8 mouse cellular contexts compared by ENCODE assay signal in the genomic region with DNA sequence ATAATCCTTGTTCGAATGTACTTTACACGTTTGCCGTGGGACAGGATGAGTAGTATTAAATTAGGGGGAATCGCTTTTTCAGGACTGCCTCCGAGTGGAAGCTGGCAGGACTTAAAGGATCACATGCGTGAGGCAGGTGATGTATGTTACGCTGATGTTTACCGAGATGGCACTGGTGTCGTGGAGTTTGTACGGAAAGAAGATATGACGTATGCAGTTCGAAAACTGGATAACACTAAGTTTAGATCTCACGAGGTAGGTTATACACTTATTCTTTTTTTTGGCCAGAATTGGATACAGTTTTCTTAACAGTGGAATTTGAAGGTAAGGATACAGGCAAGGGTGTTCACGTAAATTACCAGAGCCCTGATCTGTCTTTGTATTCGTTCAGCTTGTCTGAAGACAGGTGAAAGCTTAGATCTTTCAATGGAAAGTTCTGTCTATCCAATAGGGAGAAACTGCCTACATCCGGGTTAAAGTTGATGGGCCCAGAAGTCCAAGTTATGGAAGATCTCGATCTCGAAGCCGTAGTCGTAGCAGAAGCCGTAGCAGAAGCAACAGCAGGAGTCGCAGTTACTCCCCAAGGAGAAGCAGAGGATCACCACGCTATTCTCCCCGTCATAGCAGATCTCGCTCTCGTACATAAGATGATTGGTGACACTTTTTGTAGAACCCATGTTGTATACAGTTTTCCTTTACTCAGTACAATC. TPM values are rescaled to one million over a fixed set of nuclear protein-coding genes. Genes with fewer than 3 reads are reported as not detected.
DNase-seq lines count a peak whose midpoint lies in the region; ATAC-seq and TF ChIP-seq lines count a peak whose summit lies in the region.

No protein-coding gene starts in this region.

- H3K4me2 ChIP-seq in lung, embryonic 15.5 days = peak overlapping the region; percentile 65
- peak overlapping the region; percentile 91 for H3K4me2 ChIP-seq in hindbrain, embryonic 12.5 days (replicated peaks)
- H3K4me2 ChIP-seq in midbrain, embryonic 14.5 days (ENCODE audit: low read length) = peak overlapping the region; percentile 74

- H3K4me1 ChIP-seq in lung, embryonic 15.5 days = peaks cover 34% of the 10 kb centered on the region
- H3K4me1 ChIP-seq in bone marrow, adult 2 months (ENCODE audit: control insufficient read depth, insufficient read depth, low read length) = peaks cover 2% of the 10 kb centered on the region; the same call in 1 of the 2 replicates
- peaks cover 26% of the 10 kb centered on the region for H3K4me1 ChIP-seq in hindbrain, embryonic 12.5 days
- H3K4me1 ChIP-seq in midbrain, embryonic 14.5 days (ENCODE audit: control insufficient read depth, insufficient read depth, low read length) = peaks cover 42% of the 10 kb centered on the region

- no peak for TF ChIP-seq CTCF in bone marrow, adult 2 months (IDR thresholded peaks at IDR 0.05; ENCODE audit: control insufficient read depth, insufficient read depth, low read length)

- H3K9ac ChIP-seq in lung, embryonic 15.5 days = peak overlapping the region; percentile 100
- peak overlapping the region; percentile 99 for H3K9ac ChIP-seq in hindbrain, embryonic 12.5 days
- peak overlapping the region; percentile 96 for H3K9ac ChIP-seq in midbrain, embryonic 14.5 days (replicated peaks; ENCODE audit: low read length)

- H3K9me3 ChIP-seq in lung, embryonic 15.5 days = no peaks in the 10 kb centered on the region
- H3K9me3 ChIP-seq in hindbrain, embryonic 12.5 days (replicated peaks) = no peaks in the 10 kb centered on the region
- no peaks in the 10 kb centered on the region for H3K9me3 ChIP-seq in midbrain, embryonic 14.5 days (ENCODE audit: control insufficient read depth, low read length)

- 9% methylated on average over 26 of the region's 26 CpGs for WGBS in lung, embryonic 15.5 days
- WGBS in bone marrow, adult 2 months = 11% methylated on average over 26 of the region's 26 CpGs
- WGBS in hindbrain, embryonic 12.5 days = 24% methylated on average over 26 of the region's 26 CpGs
- 15% methylated on average over 26 of the region's 26 CpGs for WGBS in midbrain, embryonic 14.5 days

- no peaks in the 10 kb centered on the region for H3K27me3 ChIP-seq in lung, embryonic 15.5 days
- no peaks in the 10 kb centered on the region for H3K27me3 ChIP-seq in hindbrain, embryonic 12.5 days
- H3K27me3 ChIP-seq in midbrain, embryonic 14.5 days (ENCODE audit: control insufficient read depth, insufficient read depth, low read length) = no peaks in the 10 kb centered on the region

- no peak for TF ChIP-seq POLR2A in bone marrow, adult 2 months (IDR thresholded peaks at IDR 0.05; ENCODE audit: borderline replicate concordance, control insufficient read depth, low read depth, low read length)

- H3K4me3 ChIP-seq in lung, embryonic 15.5 days = peak overlapping the region; percentile 95
- peak overlapping the region; percentile 97 for H3K4me3 ChIP-seq in bone marrow, adult 2 months (replicated peaks; ENCODE audit: control insufficient read depth, low read depth, low read length)
- peak overlapping the region; percentile 97 for H3K4me3 ChIP-seq in hindbrain, embryonic 12.5 days
- peak overlapping the region; percentile 98 for H3K4me3 ChIP-seq in midbrain, embryonic 14.5 days (replicated peaks; ENCODE audit: low read depth, low read length)

- peaks cover 35% of the 10 kb centered on the region for H3K36me3 ChIP-seq in lung, embryonic 15.5 days
- peaks cover 26% of the 10 kb centered on the region for H3K36me3 ChIP-seq in hindbrain, embryonic 12.5 days
- H3K36me3 ChIP-seq in midbrain, embryonic 14.5 days (ENCODE audit: control insufficient read depth, insufficient read depth, low read length) = peaks cover 36% of the 10 kb centered on the region

- H3K27ac ChIP-seq in lung, embryonic 15.5 days = no peak overlapping the region
- no peak overlapping the region for H3K27ac ChIP-seq in bone marrow, adult 2 months (ENCODE audit: control insufficient read depth, insufficient read depth, low read depth, low read length, poor library complexity)
- no peak overlapping the region for H3K27ac ChIP-seq in hindbrain, embryonic 12.5 days
- H3K27ac ChIP-seq in midbrain, embryonic 14.5 days (replicated peaks; ENCODE audit: low read depth, low read length) = no peak overlapping the region

- DNase-seq in lung, postnatal 36 days = no peak
- no peak for DNase-seq in midbrain, embryonic 14.5 days
- no peak for DNase-seq in cerebellum, postnatal 10 days
- DNase-seq in layer of hippocampus, postnatal 10 days (ENCODE audit: low spot score in 2 of 2) = no peak

- ATAC-seq in lung, embryonic 15.5 days (ENCODE audit: borderline replicate concordance, extremely low read depth, low FRiP score, low TSS enrichment) = no peak
- ATAC-seq in hindbrain, embryonic 12.5 days (ENCODE audit: low FRiP score) = no peak
- no peak for ATAC-seq in midbrain, embryonic 14.5 days (ENCODE audit: low FRiP score, low TSS enrichment)
- ATAC-seq in megakaryocyte-erythroid progenitor cell, adult 5-6 weeks (replicated peaks; ENCODE audit: low FRiP score, low TSS enrichment, poor library complexity, severe bottlenecking) = no peak

RNA-seq across cellular contexts. Expression of a gene that starts 1.9 kb away (rescaled TPM):
- 308 and 313 TPM in 2 replicates for polyA plus RNA-seq in lung, embryonic 15.5 days (2015; fragmentation: Nextera tagmentation; extraction: Ambion mirVana)
- 219 and 249 TPM in 2 replicates for polyA plus RNA-seq in bone marrow, adult 2 months (2011; ENCODE audit: insufficient read depth, insufficient read length, low replicate concordance, missing spikeins)
- polyA plus RNA-seq in hindbrain, embryonic 12.5 days (2016; fragmentation: Nextera tagmentation; extraction: Ambion mirVana) = 468 and 477 TPM in 2 replicates
- polyA plus RNA-seq in midbrain, embryonic 14.5 days (2014; fragmentation: Nextera tagmentation; extraction: Ambion mirVana) = 225 and 342 TPM in 2 replicates
- 304 and 315 TPM in 2 replicates for total RNA-seq in megakaryocyte-erythroid progenitor cell, adult 5-6 weeks (2014; fragmentation: Nextera tagmentation)
- total RNA-seq in megakaryocyte-erythroid progenitor cell, adult 5-6 weeks (2017) = 750 and 793 TPM in 2 replicates
- total RNA-seq in layer of hippocampus, postnatal 10 days (2021) = 100 to 1,000 TPM; 218 to 245 TPM

RNA-seq across cellular contexts. Expression of a gene that starts 19.0 kb away (rescaled TPM):
- polyA plus RNA-seq in lung, embryonic 15.5 days (2015; fragmentation: Nextera tagmentation; extraction: Ambion mirVana) = 37.7 and 39.7 TPM in 2 replicates
- 10.8 and 16.7 TPM in 2 replicates for polyA plus RNA-seq in bone marrow, adult 2 months (2011; ENCODE audit: insufficient read depth, insufficient read length, low replicate concordance, missing spikeins)
- polyA plus RNA-seq in hindbrain, embryonic 12.5 days (2016; fragmentation: Nextera tagmentation; extraction: Ambion mirVana) = 75.1 and 79.0 TPM in 2 replicates
- polyA plus RNA-seq in midbrain, embryonic 14.5 days (2014; fragmentation: Nextera tagmentation; extraction: Ambion mirVana) = 58.9 and 69.9 TPM in 2 replicates
- total RNA-seq in megakaryocyte-erythroid progenitor cell, adult 5-6 weeks (2014; fragmentation: Nextera tagmentation) = 30.9 and 35.9 TPM in 2 replicates
- 14.2 and 24.7 TPM in 2 replicates for total RNA-seq in megakaryocyte-erythroid progenitor cell, adult 5-6 weeks (2017)
- total RNA-seq in layer of hippocampus, postnatal 10 days (2021) = 10 to 100 TPM; 26.0 to 28.5 TPM

RNA-seq across cellular contexts. Expression of a gene that starts 48.7 kb away (rescaled TPM):
- 17.7 and 19.7 TPM in 2 replicates for polyA plus RNA-seq in lung, embryonic 15.5 days (2015; fragmentation: Nextera tagmentation; extraction: Ambion mirVana)
- polyA plus RNA-seq in bone marrow, adult 2 months (2011; ENCODE audit: insufficient read depth, insufficient read length, low replicate concordance, missing spikeins) = 14.4 and 15.9 TPM in 2 replicates
- 53.2 and 53.3 TPM in 2 replicates for polyA plus RNA-seq in hindbrain, embryonic 12.5 days (2016; fragmentation: Nextera tagmentation; extraction: Ambion mirVana)
- 29.6 and 31.1 TPM in 2 replicates for polyA plus RNA-seq in midbrain, embryonic 14.5 days (2014; fragmentation: Nextera tagmentation; extraction: Ambion mirVana)
- total RNA-seq in megakaryocyte-erythroid progenitor cell, adult 5-6 weeks (2014; fragmentation: Nextera tagmentation) = 1.7 and 2.3 TPM in 2 replicates
- 0.19 and 2.8 TPM in 2 replicates for total RNA-seq in megakaryocyte-erythroid progenitor cell, adult 5-6 weeks (2017)
- 10 to 100 TPM; 42.0 to 45.7 TPM for total RNA-seq in layer of hippocampus, postnatal 10 days (2021)
